Mouse (Mus musculus): ENCODE results near the gene Myo1d.

GRCm38 (mm10) chr11:80696350-80696749 is 83.5 kb downstream of the Myo1d start:
- TF ChIP-seq POLR2A (IDR thresholded peaks at IDR 0.05; ENCODE audit: low read depth, low read length) (no peak), CTCF (conservative IDR thresholded peaks at IDR 0.05; ENCODE audit: insufficient read depth, insufficient read length, low read depth, low read length) (0 out of 2 replicates have a peak, but pooled peaks have one; percentile 29)

All from kidney, adult 2 months (tissue).